Mouse (Mus musculus): ENCODE measurements around the gene Htr1f.

GRCm38 (mm10) chr16:65129391-65129790 lies 23.7 kb upstream of the Htr1f start:
- no peak for TF ChIP-seq CTCF (IDR thresholded peaks at IDR 0.05; ENCODE audit: control insufficient read depth, insufficient read depth, insufficient replicate concordance, low read depth, low read length)
- no peak for TF ChIP-seq POLR2A (IDR thresholded peaks at IDR 0.05; ENCODE audit: control insufficient read depth, low read depth, low read length)
